Mouse (Mus musculus) stomach, adult 2 months (tissue): ENCODE data around the gene Wbp2nl. TPM values are rescaled to one million over a fixed set of nuclear protein-coding genes. Genes with fewer than 3 reads are reported as not detected.

Source experiments
- polyA plus RNA-seq: library from polyadenylated mRNA; depleted of rRNA; stranded (reverse); fragments of >200 nt; gene quantifications from 2 replicates; pipeline ENCODE4 v1.2.3, GENCODE M21; 2012; rRNA removed

Wbp2nl gene
- polyA plus RNA-seq, result not detected in 2 replicates

DNA sequence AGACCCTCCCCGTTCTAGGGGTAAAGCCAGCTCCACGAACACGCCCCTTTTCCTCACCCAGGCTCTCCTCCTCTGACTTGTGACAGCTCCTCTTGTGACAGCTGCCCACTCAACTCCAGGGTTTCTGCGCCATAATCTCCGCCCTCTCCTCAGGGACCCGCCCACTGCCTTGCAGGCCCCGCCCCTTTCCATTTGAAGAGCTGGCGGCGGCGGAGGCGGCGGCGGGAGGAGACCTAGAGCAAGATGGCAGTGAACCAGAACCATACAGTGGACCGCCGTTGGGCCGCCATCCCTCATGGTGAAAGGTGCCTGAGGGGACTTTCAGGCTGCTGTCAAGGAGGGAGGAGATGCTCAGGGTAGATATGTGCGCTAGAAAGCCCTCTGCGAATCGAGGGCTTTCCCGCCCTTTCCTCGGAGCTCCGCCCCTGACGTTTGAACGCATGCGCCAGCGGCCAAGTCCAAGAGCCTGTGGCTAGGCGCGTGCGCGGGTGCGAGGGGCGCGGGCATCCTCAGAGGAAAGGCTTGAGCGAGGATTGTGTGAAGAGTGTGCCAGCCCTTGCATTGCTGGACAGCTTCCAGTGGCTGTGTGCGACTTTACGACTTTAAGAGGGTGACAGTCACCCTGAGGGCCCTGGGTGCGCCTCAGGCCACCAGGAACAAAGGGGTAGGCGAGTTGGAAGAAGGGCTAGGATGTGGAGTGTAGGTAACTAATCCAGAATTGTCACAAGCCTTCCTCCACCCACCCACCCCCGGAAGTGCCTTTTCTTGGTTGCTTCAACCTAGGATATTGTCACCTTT is at the start of gene Wbp2nl:
Gene Wbp2nl (plus strand): TSS at position 191 of the 798 bp plus-strand sequence.

DNA sequence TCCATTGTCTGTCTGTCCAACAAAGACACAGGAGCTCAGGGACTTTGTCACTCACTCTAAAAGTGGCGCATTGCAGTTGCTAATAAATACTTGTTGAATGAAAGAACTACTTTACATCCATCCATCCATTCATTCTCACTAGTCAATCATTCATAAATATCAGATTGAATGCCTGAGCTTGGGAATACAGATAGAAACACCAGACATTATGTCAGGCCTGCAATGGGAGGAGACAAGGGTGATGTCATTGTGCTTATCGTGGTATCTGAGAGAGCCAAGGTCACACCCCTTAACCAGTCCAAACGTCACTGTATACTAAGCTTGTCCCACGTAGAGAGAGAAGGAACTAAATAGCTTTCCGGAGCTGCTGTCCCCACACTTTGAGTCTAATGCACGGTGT is 46.7 kb upstream of the Wbp2nl start, which contains the start of gene 1500009C09Rik:
Gene 1500009C09Rik (plus strand): TSS at position 301 of the 400 bp plus-strand sequence.

DNA sequence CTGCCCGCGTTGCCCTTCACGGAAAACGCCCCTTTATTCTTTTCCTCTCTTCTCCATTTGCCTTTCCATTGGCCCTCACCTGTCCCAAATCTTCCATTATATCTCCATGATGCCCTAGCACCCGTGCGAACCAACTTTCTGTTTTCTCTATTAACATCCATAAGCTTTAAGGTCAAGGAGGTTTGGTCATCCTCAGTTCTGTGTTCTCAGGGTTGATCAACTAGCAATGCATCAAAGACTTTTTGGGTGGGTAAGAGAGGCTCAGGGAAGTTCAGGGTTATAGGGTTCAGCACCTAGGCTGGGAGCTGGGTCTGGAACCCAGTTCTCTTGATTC is 24.2 kb upstream of the Wbp2nl start, which contains the start of gene Sept3:
Gene Sept3 (plus strand): TSS at position 301 of the 334 bp plus-strand sequence.

DNA sequence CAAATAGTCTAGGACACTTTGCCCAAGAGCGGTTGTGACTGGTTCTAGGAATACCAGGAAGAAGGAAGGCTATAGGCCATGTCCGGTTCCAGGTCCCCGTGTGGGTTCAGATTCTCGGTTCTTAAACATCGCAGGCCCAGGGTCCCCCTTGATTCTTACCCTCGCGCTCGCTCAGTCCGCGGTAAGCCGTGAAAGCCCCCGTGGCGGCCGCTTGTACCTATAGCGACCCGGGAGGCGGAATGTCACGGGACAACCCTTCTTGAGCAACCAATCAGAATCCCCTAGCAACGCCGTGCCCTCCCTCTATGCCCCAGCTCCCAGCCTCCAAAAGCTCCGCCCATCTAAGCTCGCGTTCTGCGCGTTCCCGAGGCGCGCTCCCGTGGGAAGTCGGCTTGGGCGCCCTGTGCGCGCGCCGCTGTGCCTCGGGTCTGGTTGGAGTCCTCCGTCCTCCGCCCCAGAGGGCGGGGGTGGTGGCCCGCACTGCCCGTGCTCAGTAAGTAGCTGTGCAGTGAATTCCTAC is 39.9 kb downstream of the Wbp2nl start, which contains the start of the genes Naga, Pheta2 and Smdt1:
Gene Naga (minus strand): TSS at position 333 of the 520 bp plus-strand sequence.
Gene Pheta2 (plus strand): TSS at position 350 of the 520 bp plus-strand sequence.
Gene Smdt1 (plus strand): TSS at position 367 of the 520 bp plus-strand sequence.

DNA sequence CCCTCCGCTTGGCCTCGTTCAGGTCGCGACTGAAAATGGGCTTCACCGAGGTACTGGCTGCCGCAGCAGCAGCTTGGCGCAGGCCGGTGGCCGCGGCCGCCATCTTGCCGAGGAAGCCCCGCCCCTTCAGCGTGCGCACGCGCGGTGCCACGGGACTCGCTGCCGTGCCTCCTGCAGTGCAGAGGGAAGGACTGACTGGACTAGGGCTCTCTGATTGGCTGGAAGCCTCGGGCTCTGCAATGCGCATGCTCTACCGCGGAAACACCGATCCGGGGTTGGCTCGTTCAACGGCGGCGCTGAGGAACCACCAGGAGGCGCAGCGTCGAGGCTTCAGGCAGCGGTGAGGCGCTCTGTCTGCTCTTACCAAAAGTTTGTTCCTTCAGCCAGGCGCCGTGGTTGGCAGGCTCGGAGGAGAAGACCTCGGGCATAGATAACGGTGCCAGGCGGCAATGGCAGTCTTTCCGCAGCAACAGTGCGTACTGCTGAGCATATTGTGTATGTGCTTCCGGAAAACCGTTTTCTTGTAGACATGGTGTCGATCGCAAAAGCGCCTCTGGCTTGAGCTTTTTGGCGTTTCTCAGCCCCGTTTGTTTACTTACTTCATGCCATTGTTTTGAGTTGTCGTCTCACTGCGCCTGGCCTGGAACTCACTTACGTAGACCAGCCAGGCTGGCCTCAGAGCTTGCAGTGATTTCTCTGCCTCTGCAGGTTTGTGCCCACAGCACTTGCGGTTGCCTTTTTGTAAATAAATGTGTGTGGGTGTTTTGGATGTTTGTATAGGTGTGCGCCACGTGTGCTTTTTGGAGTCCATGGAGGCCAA is 55.6 kb downstream of the Wbp2nl start, which contains the start of gene Ndufa6:
Gene Ndufa6 (minus strand): TSS at position 197 of the 820 bp plus-strand sequence.

Other genes with a start within 250 kb of the Wbp2nl start
- not detected in 2 replicates for gene 4930407I10Rik, start 239.8 kb upstream of the Wbp2nl start, polyA plus RNA-seq
- 0.04 TPM in 1 of 2 replicates, not detected in the other for gene Mei1, start 229.0 kb upstream of the Wbp2nl start, polyA plus RNA-seq
- 3.5 and 4.8 TPM in 2 replicates for gene Ccdc134, start 171.0 kb upstream of the Wbp2nl start, polyA plus RNA-seq
- 159 and 162 TPM in 2 replicates for gene Srebf2, start 151.8 kb upstream of the Wbp2nl start, polyA plus RNA-seq
- gene Shisa8, start 86.1 kb upstream of the Wbp2nl start, polyA plus RNA-seq, result 0.22 and 0.34 TPM in 2 replicates
- gene Tnfrsf13c, start 74.6 kb upstream of the Wbp2nl start, polyA plus RNA-seq, result 0.11 and 0.12 TPM in 2 replicates
- gene Cenpm, start 54.2 kb upstream of the Wbp2nl start, polyA plus RNA-seq, result 9.3 and 11.8 TPM in 2 replicates
- 1.9 and 2.3 TPM in 2 replicates for gene 1500009C09Rik, start 46.6 kb upstream of the Wbp2nl start, polyA plus RNA-seq
- gene Sept3, start 24.1 kb upstream of the Wbp2nl start, polyA plus RNA-seq, result 0.52 and 0.78 TPM in 2 replicates
- 163 and 182 TPM in 2 replicates for gene Naga, start 40.0 kb downstream of the Wbp2nl start, polyA plus RNA-seq
- gene Pheta2, start 40.0 kb downstream of the Wbp2nl start, polyA plus RNA-seq, result 0.39 and 0.60 TPM in 2 replicates
- 131 and 168 TPM in 2 replicates for gene Smdt1, start 40.0 kb downstream of the Wbp2nl start, polyA plus RNA-seq
- gene Ndufa6, start 55.4 kb downstream of the Wbp2nl start, polyA plus RNA-seq, result 81.5 and 107 TPM in 2 replicates
- gene Cyp2d22, start 81.3 kb downstream of the Wbp2nl start, polyA plus RNA-seq, result 8.1 and 12.2 TPM in 2 replicates
- not detected in 2 replicates for gene Cyp2d11, start 95.1 kb downstream of the Wbp2nl start, polyA plus RNA-seq
- 1.2 and 2.6 TPM in 2 replicates for gene Cyp2d10, start 108.2 kb downstream of the Wbp2nl start, polyA plus RNA-seq
- 0.08 and 0.98 TPM in 2 replicates for gene Cyp2d9, start 134.5 kb downstream of the Wbp2nl start, polyA plus RNA-seq